Mouse (Mus musculus): ENCODE results near the gene Gm9195. TPM values are rescaled to one million over a fixed set of nuclear protein-coding genes. Genes with fewer than 3 reads are reported as not detected.
A peak's percentile ranks its signal among the peaks of the same experiment; 100 is the strongest.

The Gm9195 gene
- polyA plus RNA-seq, 1 experiment from 2014 or later, result not detected

DNA sequence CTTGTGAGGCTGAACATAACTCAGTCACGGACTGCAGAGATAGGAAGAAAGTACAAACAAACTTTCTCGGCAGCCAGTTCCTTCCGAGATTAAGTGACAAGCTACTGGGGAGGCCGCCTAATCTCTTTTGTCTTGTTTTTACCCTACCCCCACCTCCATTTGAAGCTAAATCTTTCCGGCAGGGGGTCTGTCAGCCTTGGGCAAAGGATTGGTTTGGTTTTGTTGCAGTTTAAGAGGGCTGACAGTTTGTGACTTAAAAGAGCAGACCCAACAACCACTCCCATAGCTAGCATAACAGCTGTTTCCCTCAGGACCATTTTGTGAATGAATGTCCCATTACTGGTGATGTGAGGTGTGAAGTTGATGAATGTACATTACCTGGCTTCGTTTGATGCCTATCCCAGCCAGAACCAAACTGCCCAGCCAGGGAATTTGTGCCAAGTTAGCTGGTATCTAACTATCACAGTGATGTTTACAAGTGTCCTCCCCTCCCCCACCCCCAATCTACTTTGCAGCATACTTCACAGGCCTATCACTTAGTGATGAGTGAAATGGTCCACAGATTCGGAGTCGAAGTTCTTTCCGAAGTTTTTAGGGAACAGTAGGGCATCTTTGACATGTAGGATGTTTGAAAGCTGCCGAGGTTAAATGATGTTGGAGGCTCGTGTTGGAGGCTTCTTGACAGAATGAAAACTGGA is 15.2 kb upstream of the Gm9195 start:
- no peaks in the 10 kb centered on the region for H3K36me3 ChIP-seq (ENCODE audit: control insufficient read depth, insufficient read depth, low read length)
- H3K4me3 ChIP-seq (ENCODE audit: low read depth, low read length), result peak overlapping the region; percentile 13; the same call in 1 of the 2 replicates
- no peak overlapping the region for H3K9ac ChIP-seq (replicated peaks; ENCODE audit: low read depth, low read length)
- peak overlapping the region; percentile 41 for H3K4me2 ChIP-seq (ENCODE audit: low read depth, low read length)
- no peaks in the 10 kb centered on the region for H3K27me3 ChIP-seq (ENCODE audit: control insufficient read depth, insufficient read depth, low read length)
- ATAC-seq (ENCODE audit: low read depth), result no peak
- H3K27ac ChIP-seq (ENCODE audit: low read depth, low read length), result no peak overlapping the region
- no peaks in the 10 kb centered on the region for H3K9me3 ChIP-seq (ENCODE audit: control insufficient read depth, low read length)
- H3K4me1 ChIP-seq (ENCODE audit: control insufficient read depth, insufficient read depth, low read length), result no peaks in the 10 kb centered on the region
- WGBS, result 22% methylated on average over 11 of the region's 11 CpGs

DNA sequence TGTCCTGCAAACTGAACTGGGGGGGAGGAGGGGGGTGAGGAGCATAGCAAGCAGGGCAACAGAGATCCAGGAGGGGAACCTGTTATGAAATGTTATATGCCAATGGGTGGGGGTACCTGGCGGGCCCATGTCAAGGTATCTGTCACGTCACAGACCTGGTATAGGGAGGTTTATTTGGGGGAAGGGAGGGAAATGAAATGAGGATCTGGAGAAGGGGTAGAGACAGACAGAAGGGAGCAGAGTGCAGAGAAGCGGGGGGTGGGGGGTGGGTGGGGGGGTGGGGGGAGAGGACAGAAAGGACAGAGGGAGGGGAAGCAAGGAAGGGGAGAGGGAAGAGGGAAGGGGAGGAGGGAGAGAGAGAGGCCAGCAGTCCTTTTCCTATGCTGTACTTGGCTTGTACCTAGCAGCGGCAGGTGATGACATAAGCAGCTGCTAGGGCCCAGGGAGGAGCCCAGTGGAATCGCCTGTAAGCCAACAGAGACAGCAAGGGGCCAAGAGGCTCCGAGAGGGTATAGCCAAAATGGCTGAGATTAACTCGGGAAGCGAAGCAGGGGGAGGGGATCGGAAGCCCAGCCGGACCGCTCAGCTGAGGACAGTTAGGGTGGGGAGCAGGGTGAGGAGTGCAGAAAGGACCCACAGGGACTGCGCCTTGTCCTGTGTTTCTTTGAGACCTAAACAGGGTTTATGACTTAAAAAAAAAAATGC is 14.5 kb upstream of the Gm9195 start:
- ATAC-seq (ENCODE audit: low read depth), result no peak
- no peaks in the 10 kb centered on the region for H3K9me3 ChIP-seq (ENCODE audit: control insufficient read depth, low read length)
- H3K4me2 ChIP-seq (ENCODE audit: low read depth, low read length), result peak overlapping the region; percentile 41
- 14% methylated on average over 11 of the region's 12 CpGs for WGBS
- H3K27me3 ChIP-seq (ENCODE audit: control insufficient read depth, insufficient read depth, low read length), result no peaks in the 10 kb centered on the region
- no peak overlapping the region for H3K9ac ChIP-seq (replicated peaks; ENCODE audit: low read depth, low read length)
- H3K36me3 ChIP-seq (ENCODE audit: control insufficient read depth, insufficient read depth, low read length), result no peaks in the 10 kb centered on the region
- no peak overlapping the region for H3K27ac ChIP-seq (ENCODE audit: low read depth, low read length)
- no peaks in the 10 kb centered on the region for H3K4me1 ChIP-seq (ENCODE audit: control insufficient read depth, insufficient read depth, low read length)
- peak overlapping the region; percentile 13; the same call in 1 of the 2 replicates for H3K4me3 ChIP-seq (ENCODE audit: low read depth, low read length)

DNA sequence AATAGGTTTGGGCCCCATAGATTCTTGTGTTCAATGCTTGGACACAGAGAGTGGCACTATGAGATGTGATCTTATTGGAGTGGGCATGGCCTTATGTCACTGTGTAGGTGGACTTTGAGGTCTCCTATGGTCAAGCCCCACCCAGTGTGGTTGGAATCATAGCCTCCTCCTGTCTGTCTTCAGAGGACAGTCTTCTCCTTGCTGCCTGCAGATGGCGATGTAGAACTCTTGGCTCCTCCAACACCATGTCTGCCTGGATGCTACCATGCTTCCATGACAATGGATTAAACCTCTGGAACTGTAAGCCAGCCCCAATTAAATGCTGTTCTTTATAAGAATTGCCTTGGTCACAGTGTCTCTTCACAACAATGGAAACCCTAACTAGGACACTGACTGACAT is 13.3 kb upstream of the Gm9195 start:
- Histone ChIP-seq H3K4me1 (ENCODE audit: control insufficient read depth, insufficient read depth, low read length) (no peaks in the 10 kb centered on the region), H3K9me3 (ENCODE audit: control insufficient read depth, low read length) (no peaks in the 10 kb centered on the region), H3K4me2 (ENCODE audit: low read depth, low read length) (no peak overlapping the region), H3K36me3 (ENCODE audit: control insufficient read depth, insufficient read depth, low read length) (no peaks in the 10 kb centered on the region), H3K27me3 (ENCODE audit: control insufficient read depth, insufficient read depth, low read length) (no peaks in the 10 kb centered on the region), H3K9ac (replicated peaks; ENCODE audit: low read depth, low read length) (no peak overlapping the region), H3K4me3 (ENCODE audit: low read depth, low read length) (no peak overlapping the region), H3K27ac (ENCODE audit: low read depth, low read length) (no peak overlapping the region)
- no peak for ATAC-seq (ENCODE audit: low read depth)
- WGBS, result 92% methylated on average over 1 of the region's 1 CpGs

DNA sequence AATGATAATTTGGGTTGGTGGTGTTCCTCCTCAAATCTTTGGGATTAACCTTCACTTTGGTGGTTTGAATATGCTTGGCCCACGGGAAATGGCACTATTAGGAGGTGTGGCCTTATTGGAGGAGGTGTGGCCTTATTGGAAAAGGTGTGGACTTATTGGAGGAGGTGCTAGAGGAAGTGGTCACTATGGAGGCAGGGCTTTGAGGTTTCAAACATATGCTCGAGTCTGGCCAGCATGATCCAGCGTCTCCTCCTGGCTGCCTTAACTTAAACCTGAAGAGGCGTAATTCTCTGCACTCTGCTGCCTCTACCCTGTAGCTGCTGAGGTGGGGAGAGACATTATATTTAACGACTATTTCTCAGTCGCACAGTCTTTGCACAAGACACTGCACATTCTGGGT is 11.6 kb upstream of the Gm9195 start:
- H3K4me3 ChIP-seq (ENCODE audit: low read depth, low read length), result no peak overlapping the region
- ATAC-seq (ENCODE audit: low read depth), result no peak
- no peaks in the 10 kb centered on the region for H3K27me3 ChIP-seq (ENCODE audit: control insufficient read depth, insufficient read depth, low read length)
- H3K4me1 ChIP-seq (ENCODE audit: control insufficient read depth, insufficient read depth, low read length), result no peaks in the 10 kb centered on the region
- no peak overlapping the region for H3K27ac ChIP-seq (ENCODE audit: low read depth, low read length)
- H3K9ac ChIP-seq (replicated peaks; ENCODE audit: low read depth, low read length), result no peak overlapping the region
- no peaks in the 10 kb centered on the region for H3K9me3 ChIP-seq (ENCODE audit: control insufficient read depth, low read length)
- H3K4me2 ChIP-seq (ENCODE audit: low read depth, low read length), result no peak overlapping the region
- H3K36me3 ChIP-seq (ENCODE audit: control insufficient read depth, insufficient read depth, low read length), result no peaks in the 10 kb centered on the region
- WGBS, result 63% methylated on average over 6 of the region's 6 CpGs

DNA sequence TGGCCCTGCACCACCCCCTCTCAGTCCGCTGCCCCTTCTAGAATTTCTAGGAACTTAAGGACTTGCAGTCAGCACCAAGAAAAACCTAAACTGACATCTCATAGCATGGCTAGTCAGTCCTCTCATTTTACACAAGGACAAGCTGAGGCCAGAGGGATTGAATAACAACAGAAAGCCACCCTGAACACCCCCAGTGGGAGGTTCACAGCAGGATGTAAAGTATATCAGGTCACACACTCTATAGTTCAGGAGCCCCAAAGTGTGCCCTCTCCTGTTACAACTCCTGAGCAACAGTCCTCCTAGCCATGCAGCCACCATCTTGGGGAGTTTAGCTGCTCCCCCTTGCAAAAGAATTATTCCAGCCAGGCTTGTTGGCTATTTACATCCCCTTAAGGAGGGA is 2.1 kb upstream of the Gm9195 start:
- no peak for ATAC-seq (ENCODE audit: low read depth)
- no peak overlapping the region for H3K9ac ChIP-seq (replicated peaks; ENCODE audit: low read depth, low read length)
- H3K36me3 ChIP-seq (ENCODE audit: control insufficient read depth, insufficient read depth, low read length), result no peaks in the 10 kb centered on the region
- H3K27ac ChIP-seq (ENCODE audit: low read depth, low read length), result no peak overlapping the region
- H3K4me3 ChIP-seq (ENCODE audit: low read depth, low read length), result no peak overlapping the region
- H3K27me3 ChIP-seq (ENCODE audit: control insufficient read depth, insufficient read depth, low read length), result no peaks in the 10 kb centered on the region
- H3K4me1 ChIP-seq (ENCODE audit: control insufficient read depth, insufficient read depth, low read length), result no peaks in the 10 kb centered on the region
- no peaks in the 10 kb centered on the region for H3K9me3 ChIP-seq (ENCODE audit: control insufficient read depth, low read length)
- no peak overlapping the region for H3K4me2 ChIP-seq (ENCODE audit: low read depth, low read length)
- 89% methylated on average over 1 of the region's 1 CpGs for WGBS

DNA sequence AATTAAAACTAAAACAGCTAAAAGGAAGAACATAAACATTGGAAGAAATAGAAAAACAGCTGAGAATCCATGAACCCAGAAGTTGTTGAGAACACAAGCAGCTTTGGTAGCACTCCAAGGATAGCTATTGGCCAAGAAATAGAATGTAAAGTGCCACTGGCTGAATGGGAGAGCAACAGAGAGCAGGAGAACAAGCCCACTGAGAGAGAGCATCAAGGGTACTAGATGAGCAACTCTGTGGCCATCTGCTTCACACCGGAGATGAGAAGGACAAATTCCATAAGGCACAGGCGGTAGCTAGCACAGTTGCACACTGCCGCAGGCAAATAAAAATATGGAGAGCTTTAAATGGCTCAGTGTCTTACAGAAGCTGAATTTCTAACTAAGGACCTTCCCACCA is 1.3 kb downstream of the Gm9195 start:
- no peaks in the 10 kb centered on the region for H3K4me1 ChIP-seq (ENCODE audit: control insufficient read depth, insufficient read depth, low read length)
- no peak for ATAC-seq (ENCODE audit: low read depth)
- no peak overlapping the region for H3K9ac ChIP-seq (replicated peaks; ENCODE audit: low read depth, low read length)
- H3K9me3 ChIP-seq (ENCODE audit: control insufficient read depth, low read length), result no peaks in the 10 kb centered on the region
- no peak overlapping the region for H3K27ac ChIP-seq (ENCODE audit: low read depth, low read length)
- H3K4me3 ChIP-seq (ENCODE audit: low read depth, low read length), result no peak overlapping the region
- no peaks in the 10 kb centered on the region for H3K36me3 ChIP-seq (ENCODE audit: control insufficient read depth, insufficient read depth, low read length)
- no peaks in the 10 kb centered on the region for H3K27me3 ChIP-seq (ENCODE audit: control insufficient read depth, insufficient read depth, low read length)
- 96% methylated on average over 3 of the region's 3 CpGs for WGBS
- H3K4me2 ChIP-seq (ENCODE audit: low read depth, low read length), result no peak overlapping the region

DNA sequence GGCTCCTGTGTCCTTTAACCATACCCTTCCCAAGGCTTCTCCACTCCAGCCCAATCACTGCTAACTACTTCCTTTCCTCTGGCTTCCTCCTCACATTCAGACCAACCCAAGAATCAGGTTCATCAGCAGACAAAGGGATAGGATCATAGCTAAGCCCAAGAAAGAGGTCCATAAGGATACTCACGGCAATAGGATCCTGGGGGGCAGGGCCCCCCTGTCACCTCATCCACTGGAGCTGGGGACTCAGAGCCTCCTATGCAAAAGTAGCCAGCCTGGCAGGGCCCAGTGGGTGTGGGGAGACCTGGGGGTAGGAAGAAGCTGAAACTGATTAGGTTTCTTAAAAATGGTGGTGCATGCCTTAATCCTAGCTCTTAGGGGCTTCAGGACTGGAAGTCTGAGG is 17.1 kb downstream of the Gm9195 start:
- Histone ChIP-seq H3K36me3 (ENCODE audit: control insufficient read depth, insufficient read depth, low read length) (no peaks in the 10 kb centered on the region), H3K27me3 (ENCODE audit: control insufficient read depth, insufficient read depth, low read length) (no peaks in the 10 kb centered on the region), H3K4me3 (ENCODE audit: low read depth, low read length) (no peak overlapping the region), H3K9me3 (ENCODE audit: control insufficient read depth, low read length) (no peaks in the 10 kb centered on the region), H3K4me1 (ENCODE audit: control insufficient read depth, insufficient read depth, low read length) (no peaks in the 10 kb centered on the region), H3K27ac (ENCODE audit: low read depth, low read length) (no peak overlapping the region), H3K9ac (replicated peaks; ENCODE audit: low read depth, low read length) (no peak overlapping the region), H3K4me2 (ENCODE audit: low read depth, low read length) (no peak overlapping the region)
- WGBS, result 87% methylated on average over 1 of the region's 1 CpGs
- no peak for ATAC-seq (ENCODE audit: low read depth)

DNA sequence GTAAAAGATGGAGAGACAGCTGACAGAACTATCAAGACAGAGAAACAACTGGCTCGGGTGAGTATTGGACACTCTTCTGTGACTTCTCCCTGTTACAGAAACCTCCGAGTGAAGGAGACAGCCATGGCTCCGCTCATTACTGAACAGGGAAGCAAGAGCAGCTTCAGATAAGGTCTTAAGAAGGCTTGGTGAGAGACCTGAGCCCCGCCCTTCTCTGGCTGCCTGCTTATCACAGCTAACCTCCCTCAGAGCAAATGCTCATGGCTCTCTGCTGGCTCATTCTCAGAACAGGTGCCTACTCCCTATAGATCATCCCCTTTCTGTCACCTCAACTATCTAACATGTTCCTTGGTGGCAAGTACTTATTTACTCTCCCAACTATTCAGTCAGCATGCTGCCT is 23.2 kb downstream of the Gm9195 start:
- no peaks in the 10 kb centered on the region for H3K9me3 ChIP-seq (ENCODE audit: control insufficient read depth, low read length)
- 67% methylated on average over 4 of the region's 4 CpGs for whole genome bisulfite sequencing
- no peak for ATAC-seq (ENCODE audit: low read depth)
- H3K27me3 ChIP-seq (ENCODE audit: control insufficient read depth, insufficient read depth, low read length), result no peaks in the 10 kb centered on the region
- H3K4me1 ChIP-seq (ENCODE audit: control insufficient read depth, insufficient read depth, low read length), result no peaks in the 10 kb centered on the region
- no peaks in the 10 kb centered on the region for H3K36me3 ChIP-seq (ENCODE audit: control insufficient read depth, insufficient read depth, low read length)
- H3K4me2 ChIP-seq (ENCODE audit: low read depth, low read length), result no peak overlapping the region
- no peak overlapping the region for H3K27ac ChIP-seq (ENCODE audit: low read depth, low read length)
- no peak overlapping the region for H3K4me3 ChIP-seq (ENCODE audit: low read depth, low read length)
- H3K9ac ChIP-seq (replicated peaks; ENCODE audit: low read depth, low read length), result no peak overlapping the region

DNA sequence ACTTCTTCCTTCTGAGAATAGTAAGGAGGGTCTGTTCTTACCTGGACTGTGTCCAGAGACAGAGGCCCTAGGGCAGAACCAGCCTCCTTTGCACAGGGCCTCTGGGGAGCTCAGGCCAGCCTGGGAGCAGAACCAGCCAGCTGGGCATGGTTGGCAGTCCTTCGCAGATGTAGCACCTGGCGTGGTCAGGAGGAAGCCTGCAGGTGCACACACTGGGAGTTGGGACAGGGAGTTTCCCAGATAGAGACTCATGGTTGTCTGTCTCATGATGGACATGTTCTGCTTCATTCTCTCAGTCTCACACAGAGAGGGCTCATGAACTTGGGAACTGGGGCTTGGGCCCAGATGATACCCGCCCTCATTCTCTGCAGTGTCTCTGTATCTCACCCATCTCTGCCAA is 25.3 kb downstream of the Gm9195 start:
- Histone ChIP-seq H3K4me2 (ENCODE audit: low read depth, low read length) (no peak overlapping the region), H3K27ac (ENCODE audit: low read depth, low read length) (no peak overlapping the region), H3K9me3 (ENCODE audit: control insufficient read depth, low read length) (no peaks in the 10 kb centered on the region), H3K27me3 (ENCODE audit: control insufficient read depth, insufficient read depth, low read length) (no peaks in the 10 kb centered on the region), H3K4me1 (ENCODE audit: control insufficient read depth, insufficient read depth, low read length) (no peaks in the 10 kb centered on the region), H3K4me3 (ENCODE audit: low read depth, low read length) (no peak overlapping the region), H3K9ac (replicated peaks; ENCODE audit: low read depth, low read length) (no peak overlapping the region), H3K36me3 (ENCODE audit: control insufficient read depth, insufficient read depth, low read length) (no peaks in the 10 kb centered on the region)
- 86% methylated on average over 3 of the region's 3 CpGs for WGBS
- no peak for ATAC-seq (ENCODE audit: low read depth)

All from neural tube, embryonic 14.5 days (tissue).